Mouse (Mus musculus): Measurements from ENCODE around the gene Icam5.
"Not testable (repeated sequence)": the region's sequence is repeated elsewhere in the genome, so short reads cannot be mapped to it uniquely, and the experiment has no call there.

The Icam5 gene

DNA sequence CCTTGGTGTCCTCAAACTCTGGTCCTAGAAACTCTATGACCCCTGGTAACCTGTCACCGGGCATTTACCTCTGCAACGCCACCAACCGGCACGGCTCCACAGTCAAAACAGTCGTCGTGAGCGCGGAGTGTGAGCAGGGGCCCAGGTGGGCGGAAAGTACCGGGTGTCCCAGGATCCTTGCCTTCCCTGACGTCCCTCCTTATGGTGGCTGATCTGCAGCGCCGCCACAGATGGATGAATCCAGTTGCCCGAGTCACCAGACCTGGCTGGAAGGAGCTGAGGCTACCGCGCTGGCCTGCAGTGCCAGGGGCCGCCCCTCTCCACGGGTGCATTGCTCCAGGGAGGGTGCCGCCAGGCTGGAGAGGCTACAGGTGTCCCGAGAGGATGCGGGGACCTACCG, 4.8 kb downstream of the Icam5 start:
- no peak for DNase-seq

DNA sequence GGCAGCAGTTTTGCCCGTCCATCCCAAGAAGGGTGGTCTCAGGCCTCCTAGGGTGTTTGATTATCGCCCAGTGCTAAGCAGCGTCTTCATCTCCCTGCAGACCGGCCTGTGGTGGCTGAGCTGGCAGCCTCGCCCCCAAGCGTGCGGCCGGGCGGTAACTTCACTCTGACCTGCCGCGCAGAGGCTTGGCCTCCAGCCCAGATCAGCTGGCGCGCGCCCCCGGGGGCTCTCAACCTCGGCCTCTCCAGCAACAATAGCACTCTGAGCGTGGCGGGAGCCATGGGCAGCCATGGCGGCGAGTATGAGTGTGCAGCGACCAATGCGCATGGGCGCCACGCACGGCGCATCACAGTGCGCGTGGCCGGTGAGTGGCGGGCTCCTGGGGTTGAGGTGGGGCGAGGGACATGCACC, 5.6 kb downstream of the Icam5 start:
- DNase-seq: no peak

DNA sequence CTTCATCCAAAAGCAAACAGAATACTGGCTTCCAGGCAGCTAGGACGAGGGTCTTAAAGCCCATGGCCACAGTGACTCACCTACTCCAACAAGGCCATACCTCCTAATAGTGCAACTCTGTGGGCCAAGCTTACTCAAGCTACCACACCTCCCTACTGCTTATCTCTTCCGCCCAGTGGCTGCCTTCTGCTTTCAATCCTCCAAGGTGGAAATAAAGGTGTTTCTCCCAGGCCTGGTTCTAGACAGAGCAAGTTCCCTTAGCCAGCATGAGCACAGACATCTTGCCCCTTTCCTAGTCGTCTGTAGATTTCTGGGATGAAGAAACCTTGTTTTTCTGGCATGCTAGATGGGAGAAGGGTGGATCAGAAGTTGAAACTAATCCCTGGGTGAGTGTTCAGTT, 7.9 kb downstream of the Icam5 start:
- DNase-seq: no peak

DNA sequence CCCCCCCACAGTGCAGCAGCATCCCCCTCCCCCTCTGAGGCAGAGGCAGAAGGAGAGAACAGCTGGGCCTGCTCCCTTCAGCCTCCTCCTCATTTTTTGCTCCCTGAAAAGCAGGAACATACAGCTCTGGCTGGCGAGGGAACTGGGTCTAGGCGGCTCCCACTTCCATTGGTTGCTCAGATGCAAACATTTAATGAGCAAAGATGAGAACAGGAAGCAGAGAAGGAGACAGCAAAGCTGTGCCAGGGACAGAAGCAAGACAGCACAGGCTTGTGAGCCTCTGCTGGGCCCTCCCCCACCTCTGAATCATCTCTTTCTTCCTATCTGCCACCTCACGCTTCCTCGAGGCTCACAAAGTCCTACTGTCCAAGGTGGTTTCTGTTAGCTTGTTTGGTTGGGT, 9.4 kb downstream of the Icam5 start:
- no peak for DNase-seq

DNA sequence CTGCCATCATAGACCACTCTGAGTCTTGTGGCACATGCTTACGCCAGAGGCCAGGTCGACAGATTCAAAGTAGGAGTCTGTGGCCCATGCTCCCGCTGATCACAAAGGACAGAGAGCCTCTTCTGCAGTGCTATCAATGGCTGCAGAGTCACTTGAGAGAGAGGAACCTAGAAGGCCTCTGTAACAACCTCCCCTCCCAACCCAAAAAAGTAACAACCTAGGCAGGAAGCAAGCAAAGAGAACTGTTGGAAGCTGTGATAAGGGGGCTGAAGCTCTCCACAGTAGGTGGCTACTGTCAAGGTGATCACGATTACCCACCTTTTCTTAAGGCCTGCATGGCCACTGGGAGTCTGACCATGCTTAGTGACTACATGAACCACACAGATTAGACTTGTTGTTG, 11.7 kb downstream of the Icam5 start:
- no peak for DNase-seq

DNA sequence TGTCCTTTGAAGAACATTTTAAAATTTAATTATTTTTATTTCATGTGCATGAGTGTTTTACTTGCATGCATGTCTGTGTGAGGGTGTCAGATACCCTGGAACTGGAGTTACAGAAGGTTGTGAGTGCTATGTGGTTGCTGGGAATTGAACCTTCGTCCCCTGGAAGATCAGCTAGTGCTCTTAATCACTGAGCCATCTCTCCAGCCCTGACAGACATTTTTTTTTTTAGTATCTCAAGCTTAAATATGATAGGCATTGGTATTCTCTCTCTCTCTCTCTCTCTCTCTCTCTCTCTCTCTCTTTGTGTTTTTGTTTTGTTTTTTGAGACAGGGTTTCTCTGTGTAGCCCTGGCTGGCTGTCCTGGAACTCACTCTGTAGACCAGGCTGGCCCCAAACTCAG, 12.9 kb downstream of the Icam5 start:
- DNase-seq: not testable (repeated sequence)

DNA sequence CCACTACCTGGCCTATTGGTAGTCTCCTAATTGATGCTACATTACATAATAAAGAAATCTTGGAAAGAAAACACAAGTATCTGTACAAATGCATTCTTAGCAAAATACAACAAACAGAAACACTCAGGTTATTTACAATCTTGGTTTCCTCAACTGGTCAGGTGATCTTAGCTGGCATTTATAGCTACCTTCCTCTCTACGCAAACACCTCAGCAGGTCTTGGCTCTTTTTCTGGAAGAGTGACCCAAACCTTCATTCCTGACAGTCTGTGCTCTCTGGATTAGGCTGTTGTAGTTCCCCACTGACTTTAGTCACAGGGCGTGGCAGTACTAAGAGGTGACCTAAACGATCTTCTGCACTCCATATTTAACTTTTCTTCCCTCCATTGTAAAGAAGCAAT, 13.4 kb downstream of the Icam5 start:
- no peak for DNase-seq

DNA sequence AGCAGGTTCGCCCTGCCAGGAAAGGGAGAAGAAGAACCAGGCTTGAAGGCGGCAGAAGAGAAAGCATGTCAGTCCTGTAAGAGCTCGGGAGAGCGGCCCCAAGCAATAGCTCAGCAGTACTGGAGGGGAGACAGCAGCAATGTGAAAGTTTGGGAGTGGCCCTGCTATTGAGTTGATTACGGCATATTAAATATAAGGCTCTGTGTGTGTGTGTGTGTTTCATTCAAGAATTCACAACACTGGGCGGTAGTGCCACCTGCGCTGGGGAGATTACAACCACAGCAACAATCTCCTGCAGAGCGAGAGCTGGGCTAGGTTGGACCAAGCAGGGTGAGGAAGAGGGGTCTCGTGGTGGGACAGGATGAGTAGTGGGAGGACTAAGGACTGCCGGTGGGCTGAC, 19.7 kb downstream of the Icam5 start:
- no peak for DNase-seq

DNA sequence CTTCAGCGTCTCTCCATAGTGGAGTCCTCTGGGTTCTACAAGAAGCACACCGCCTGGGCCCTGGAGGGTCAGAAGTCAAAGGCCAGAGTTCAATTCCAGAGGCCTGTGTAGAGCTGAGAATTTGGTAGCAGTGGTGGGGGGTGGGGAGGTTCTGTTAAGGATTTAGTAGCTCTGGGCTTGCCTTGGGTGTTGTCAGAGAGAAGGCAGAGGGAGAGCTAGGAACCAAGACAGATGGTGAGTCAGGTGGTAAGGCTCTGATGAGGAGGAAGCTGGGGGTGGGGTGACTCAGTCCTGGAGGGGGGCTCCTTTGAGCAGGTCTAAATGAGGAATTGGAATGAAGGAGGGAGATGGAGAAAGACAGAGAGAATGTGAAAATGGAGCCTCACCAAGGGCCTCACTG, 31.1 kb downstream of the Icam5 start:
- DNase-seq: no peak

DNA sequence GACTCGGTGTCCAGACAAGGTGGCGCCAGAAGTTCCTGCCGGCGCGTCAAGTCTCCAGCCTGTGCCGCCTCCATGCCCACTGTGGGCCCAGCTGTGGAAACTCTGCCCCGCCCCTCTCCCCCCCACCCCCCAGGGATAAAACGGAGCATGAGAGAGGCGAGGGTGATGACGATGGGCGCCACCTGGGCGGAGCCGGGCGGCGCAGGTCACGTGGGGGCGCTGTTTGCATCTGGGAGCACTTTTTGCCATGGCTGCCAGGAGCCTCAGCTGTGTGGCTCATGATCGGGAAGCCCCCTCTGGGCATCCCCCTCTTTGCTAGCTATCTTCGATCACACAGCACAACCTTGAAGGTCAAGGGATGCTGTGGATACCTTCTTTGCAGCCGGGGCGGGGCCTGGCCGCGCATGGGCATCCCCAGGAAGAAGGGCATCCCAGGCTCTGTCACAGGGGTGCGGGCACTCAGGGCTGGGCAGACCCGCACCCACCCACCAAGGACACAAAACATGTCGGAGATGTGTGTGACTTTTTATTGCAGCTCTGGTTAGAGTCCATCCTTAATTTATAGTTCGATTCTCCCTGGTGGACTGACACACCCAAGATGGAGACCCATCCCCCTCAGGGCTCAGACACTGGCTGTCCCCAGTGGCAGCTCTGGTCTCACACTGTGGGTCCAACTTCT, 35.3 kb downstream of the Icam5 start, which contains the start of gene Zglp1:
Gene Zglp1 (minus strand): TSS at position 88 of the 679 bp plus-strand sequence.
- DNase-seq: no peak

DNA sequence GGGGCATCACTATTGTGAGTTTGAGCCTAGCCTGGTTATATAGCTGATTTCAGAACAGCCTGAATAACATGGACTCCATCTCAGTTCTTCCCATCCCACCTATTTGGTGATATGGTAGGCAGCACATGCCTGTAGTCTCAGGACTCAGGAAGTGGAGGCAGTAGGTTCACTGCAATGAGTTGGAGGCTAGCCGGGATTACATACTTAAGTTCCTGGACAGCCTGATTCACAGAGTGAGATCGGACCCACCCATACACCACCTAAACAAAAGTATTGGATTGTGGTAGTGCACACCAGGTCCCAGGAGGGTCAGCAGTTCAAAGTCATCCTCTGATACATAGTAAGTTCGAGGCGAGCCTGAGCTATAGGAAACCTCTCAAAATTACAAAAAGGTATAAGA, 40.8 kb downstream of the Icam5 start:
- DNase-seq: no peak

DNA sequence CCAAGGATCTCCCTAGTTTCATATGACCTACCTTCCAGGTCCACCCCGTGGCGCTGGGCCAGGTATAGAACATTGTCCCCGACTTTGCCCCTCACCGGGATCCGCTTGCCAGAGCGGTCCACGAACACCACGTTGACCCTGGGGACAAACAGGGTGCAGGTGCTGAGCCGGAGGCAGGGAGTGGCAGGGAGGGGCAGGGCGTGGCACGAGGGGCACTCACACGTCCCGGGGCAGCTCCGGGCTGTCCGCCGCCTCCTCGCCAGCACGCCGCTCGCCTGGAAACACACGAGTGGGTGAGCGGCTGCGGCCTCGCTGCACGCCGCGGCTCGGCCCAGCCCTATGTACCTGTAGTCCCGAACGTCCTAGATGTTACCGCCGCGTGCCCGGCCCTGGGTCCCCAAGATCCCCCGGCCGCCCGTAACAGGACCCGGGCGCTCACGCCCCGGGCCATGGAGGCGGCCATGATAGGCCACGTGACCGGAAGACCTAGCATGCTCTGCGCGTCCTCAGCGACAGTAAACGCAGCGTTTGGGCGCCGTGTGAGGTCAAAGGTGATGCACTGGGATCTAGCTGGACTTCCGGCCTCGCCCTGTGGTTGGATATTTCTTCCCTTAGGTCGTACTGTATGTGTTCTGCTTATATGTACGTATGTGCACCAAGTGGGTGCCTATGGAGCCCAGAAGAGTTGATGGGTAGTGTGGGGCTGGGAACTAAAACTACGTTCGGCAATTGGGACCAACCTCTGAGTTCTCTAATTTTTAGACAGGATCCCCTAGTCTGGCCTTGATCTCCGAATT, 41.4 kb downstream of the Icam5 start, which contains the start of the genes Gm49373 and Fdx1l:
Gene Gm49373 (minus strand): TSS at position 53 of the 797 bp plus-strand sequence.
Gene Fdx1l (minus strand): TSS at position 571 of the 797 bp plus-strand sequence.
- peak; percentile 85 for DNase-seq

DNA sequence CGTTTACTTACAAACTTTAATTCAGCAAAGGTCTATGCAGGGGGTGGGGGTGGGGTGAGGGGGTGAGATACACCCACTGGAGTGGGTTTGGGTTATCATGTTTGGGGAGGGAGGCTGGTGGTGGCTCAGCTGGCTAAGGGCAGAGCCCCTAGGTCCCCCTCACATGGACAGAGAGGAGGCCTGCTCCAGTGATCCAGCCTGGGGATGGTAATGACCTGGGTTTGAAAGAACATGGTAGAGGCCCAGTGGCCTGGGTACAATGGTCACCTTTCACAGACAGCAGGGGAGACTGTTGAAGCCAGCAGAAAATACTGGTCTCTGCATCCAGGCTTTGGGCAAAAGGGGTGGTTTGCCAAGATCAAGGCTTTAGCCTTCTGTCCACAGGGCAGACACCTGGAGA, 42.3 kb downstream of the Icam5 start:
- no peak for DNase-seq

DNA sequence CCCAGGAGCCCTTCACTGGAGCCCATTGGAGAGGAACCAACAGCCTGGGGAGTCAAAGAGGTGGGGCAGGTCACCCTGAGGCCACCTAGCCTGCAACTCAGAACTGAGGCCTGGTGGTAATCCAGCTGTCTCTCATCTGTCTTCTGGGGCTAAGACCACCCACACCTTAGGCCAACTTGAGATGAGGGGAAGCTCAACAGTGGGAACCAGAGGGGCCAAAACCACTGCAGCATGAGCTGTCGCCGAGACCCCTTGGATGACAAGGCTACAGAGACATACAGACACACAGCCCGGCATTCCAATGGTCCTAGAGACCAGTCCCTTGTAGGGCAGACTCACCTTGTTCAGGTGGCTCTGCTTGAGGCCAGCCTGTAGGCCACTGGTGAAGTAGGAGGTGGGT, 43.8 kb downstream of the Icam5 start:
- DNase-seq: no peak

DNA sequence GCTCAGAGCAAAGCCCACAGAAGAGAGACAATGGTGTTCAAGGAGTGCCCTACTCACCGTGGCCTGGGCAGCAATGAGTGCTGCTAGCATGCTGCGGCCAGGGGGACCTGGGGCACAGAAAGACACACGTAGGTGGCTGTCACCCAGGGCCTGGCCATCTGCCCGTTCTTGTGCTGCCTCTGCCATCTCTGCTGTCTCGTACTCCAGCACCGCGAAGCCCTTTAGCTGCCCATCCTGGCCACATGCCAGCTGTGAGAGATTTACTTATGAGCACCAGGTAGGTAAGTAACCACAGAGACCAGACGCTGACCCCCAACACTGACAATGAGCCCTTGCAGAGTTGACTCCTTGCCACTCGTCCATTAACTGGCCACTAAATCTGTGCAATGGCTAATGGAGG, 49.3 kb downstream of the Icam5 start:
- no peak for DNase-seq

DNA sequence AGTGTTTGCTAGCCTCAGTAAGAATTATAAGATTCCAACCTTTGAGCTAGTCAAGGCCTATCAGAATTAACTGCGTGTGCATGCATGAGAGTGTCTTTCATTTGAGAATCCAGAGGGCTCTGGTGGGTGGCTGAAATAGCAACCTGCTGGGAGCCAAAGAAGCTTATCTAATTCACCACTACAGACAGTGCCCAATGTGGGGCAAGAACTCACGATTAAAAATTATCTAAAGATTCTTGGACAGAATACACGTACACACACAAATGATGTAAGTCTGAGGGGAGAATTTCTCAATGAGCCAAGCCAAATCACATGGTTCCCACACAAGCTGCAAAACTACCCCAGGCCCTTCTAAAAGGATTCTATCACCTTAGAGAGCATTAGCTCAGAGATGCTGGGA, 51.5 kb downstream of the Icam5 start:
- DNase-seq: no peak
